Mouse (Mus musculus) yolk sac, embryonic 10.5 days (tissue): Measurements from ENCODE around the gene Nos1.

ENCODE experiments used
- DNase-seq: peaks from one replicate; pipeline ENCODE4 v3.0.0-alpha.2; 2017; ENCODE audit warnings: low spot score

The Nos1 gene

GRCm38 (mm10) chr5:117955675-117956420, 175.0 kb downstream of the Nos1 start:
- DNase-seq = no peak

GRCm38 (mm10) chr5:117964750-117965149, 183.9 kb downstream of the Nos1 start:
- DNase-seq = peak; percentile 53

DNA sequence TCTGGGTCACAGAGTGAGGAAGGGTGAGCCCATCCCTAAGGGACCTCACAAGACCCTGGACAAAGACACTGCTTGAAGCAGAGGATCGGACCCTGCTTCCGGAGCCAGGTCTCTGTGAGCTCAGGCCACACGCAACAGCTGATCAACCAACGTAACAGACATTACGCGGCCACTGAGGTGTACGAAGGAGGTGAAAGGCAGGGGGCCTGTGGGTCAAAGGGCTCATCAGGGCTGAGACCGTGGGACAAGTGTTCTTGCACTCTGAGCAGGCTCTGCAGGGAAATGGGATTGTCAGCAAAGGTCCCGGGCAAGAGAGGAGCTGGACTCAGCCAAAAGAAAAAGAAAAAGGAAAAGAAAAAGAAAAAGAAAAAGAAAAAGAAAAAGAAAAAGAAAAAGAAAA, 186.1 kb downstream of the Nos1 start:
- peak; percentile 43 for DNase-seq

- no peak for DNase-seq
Observed at GRCm38 (mm10) chr5:117967659-117968069, 186.8 kb downstream of the Nos1 start.

DNA sequence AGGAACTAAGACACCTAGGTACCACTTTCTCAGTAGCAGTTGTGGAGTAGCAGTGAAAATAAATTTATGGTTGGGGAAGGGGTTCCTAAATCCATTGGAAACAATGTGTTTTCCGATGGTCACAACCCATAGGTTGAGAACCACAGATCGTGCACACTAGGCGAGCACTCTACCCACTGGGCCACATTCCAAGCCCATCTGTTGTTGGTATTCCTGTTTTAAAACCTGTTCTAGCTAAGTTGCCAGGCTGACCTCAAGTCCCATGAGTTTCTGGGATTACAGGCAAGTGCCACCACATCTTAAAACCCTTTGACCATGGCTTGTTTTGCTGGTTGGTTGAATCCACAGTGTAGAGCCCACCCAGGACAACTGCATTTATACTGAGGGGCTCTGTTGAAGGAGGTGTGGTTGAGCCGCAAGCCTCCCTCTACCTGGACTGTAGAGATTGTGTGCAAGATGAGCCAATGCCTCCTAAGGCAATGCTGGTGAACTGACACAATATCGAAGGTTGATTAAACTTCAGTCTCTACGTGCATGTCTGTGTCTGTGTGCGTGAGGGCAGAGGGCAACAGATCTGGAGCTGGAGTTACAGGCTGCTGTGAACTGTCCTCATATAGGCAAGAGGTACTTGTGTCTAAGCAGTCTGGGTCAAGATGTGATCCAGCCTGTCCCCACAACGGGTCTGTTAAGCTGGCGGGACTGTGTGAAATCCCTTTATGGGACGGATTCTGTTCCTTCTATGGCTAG, 189.0 kb downstream of the Nos1 start:
- no peak for DNase-seq

- DNase-seq = no peak
Observed at GRCm38 (mm10) chr5:117976263-117976656, 195.4 kb downstream of the Nos1 start.

DNA sequence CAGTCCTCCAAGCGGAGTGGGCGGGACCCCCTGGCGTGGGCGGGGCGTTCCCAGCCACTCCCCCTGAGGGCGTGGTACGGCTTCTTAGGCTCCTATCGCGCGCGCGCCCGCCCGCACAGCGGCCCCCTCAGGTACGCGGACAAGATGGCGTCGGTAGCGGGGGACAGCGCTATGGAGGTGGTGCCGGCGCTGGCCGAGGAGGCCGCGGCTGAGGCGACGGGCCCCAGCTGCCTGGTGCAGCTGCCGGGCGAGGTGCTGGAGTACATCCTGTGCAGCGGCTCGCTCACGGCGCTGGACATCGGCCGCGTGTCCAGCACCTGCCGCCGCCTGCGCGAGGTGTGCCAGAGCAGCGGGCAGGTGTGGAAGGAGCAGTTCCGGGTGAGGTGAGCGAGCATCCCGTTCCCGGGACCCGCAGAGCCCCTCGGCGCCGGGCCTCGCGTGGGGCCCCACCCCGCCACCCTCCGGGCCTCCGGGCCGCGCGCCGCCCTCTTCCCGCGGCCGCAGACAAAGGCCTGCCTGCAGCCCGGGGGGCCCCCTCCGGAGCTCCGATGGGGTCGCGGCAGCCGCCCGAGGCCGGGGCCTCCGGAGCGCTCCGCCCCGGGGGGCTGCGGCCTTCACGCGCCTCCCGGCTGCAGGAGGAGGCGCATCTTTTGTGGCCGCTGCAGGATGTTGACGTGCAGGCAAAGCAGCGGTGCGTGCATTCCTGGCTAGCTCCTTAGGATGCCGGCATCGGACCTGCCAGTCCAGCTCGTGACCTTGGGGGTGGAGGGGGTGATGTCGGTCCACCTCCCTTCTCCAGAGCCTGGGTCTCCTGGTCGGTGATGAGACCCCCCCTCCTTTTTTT, 196.0 kb downstream of the Nos1 start, which contains the start of gene Fbxo21:
Fbxo21 (plus strand) TSS at position 74 of the 844 bp plus-strand sequence.
- peak; percentile 95 for DNase-seq

DNA sequence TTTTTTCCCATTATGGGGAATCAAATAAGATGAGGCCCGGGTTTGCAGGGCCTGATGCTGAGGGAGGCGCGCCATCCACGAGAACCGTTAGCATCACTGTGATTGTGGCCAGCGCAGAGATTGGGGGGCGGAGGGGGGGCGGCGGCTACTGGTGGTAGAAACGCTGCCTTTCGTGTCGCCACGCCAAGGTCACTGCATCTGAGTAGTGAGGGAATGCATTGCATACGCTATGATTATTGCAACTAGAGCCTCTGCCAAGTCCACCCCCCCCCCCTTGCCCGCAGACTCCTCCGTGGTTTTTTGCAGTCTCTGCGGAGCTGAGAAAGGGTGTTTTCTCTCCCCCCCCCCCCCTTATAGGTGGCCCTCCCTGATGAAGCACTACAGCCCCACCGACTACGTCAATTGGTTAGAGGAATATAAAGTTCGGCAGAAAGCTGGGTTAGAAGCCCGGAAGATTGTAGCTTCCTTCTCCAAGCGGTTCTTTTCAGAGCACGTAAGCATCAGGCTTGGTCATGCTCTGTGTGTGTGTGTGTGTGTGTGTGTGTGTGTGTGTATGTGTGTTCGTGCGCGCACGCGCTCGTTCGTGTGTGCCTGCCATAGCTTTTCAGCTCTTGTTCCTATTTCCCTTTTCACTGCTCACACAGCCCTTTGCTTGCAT, 196.8 kb downstream of the Nos1 start:
- no peak for DNase-seq

- DNase-seq = no peak
Observed at GRCm38 (mm10) chr5:117978159-117978697, 197.4 kb downstream of the Nos1 start.

DNA sequence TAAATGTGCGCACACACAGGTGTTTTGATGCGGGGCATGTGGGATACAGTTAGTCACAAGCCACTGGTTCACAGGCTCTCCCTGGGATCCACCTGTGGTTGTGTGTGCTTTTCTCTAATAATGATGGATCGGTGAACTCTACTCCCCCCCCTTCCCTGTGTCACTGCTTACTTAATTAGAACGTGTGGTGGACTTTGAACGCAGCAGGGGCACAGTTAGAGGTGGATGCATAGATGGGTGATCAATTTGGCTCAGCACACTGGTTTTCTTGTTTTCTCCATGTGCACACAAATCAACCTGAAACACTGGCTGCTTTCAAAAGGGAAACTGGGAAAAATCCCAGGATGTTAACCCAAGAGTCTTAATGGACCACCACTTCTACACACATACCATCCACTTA, 198.2 kb downstream of the Nos1 start:
- no peak for DNase-seq

DNA sequence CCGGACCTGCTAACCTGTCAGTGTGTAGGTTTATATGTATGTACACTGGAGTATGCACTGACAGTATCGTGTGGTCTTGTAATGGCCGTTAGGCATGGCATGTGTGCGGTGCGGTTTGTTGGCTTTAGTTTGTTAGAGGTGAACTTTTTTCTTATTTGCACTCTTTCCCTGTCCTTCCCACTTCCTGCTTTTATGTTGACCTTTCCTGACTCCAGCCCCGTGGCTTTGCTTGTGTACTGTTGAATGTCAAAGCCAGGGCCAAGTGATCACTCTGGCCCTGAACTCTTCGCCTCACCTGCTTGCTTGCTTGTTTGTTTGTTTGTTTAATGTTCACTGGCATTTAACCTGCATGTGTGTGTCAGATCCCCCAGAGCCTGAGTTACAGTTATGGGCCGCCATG, 200.1 kb downstream of the Nos1 start:
- DNase-seq = peak; percentile 54

DNA sequence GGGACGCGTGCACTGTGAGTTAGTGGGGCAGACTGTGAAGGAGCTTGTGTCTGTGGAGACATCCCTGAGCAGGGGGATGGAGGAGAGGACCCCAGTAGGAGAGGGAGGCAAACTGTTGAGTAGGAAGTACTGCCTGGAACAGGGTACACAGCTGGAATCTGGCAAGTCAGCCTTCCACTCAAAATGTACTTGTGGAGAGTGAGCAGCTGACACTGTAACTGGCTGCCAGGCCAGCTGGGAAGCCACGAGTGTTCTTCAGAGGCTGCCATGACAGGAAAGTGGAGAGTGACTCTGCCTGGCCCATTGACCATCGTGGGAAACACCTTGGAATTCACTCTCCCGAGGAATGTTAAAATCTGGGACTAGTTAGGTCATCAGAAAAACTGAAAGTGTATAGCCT, 201.1 kb downstream of the Nos1 start:
- no peak for DNase-seq

DNA sequence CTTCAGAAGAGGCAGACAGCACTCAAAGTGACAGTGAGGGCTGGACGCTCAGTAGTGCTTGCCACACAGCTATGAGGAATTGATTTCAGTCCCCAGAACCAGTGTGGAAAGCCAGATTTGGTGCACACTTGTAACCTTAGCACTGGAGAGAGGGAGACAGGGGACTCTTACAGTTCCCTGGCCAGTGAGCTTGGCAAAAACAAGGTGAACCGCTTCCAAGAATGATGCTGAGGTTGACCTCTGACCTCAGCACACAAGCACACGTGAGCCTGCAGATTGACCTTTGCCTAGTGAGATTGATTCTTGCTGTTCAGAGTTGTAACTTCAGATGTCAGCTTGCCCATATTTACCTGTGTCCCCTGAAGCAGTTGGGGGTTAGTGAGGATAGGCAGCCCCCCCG, 205.5 kb downstream of the Nos1 start:
- peak; percentile 79 for DNase-seq

DNA sequence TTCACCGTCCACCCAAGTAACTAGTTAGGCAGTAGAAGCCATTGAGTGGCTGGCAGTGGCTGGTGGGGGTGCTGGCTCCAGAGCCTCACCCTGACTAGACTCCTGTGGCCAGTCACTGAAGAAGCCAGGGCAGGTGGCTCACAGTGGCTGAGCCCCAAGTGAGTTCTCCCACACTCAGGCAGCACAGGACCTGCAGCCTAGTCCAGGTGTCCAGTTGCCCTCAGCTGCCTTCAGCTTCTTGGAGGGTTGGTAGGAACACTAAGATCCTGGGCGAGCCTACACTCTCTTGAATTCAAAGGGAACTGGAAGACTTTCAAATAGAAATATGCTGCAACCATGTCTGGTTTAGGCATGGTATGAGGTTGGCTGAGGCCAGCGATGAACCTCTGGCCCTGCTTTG, 207.1 kb downstream of the Nos1 start:
- DNase-seq = no peak

DNA sequence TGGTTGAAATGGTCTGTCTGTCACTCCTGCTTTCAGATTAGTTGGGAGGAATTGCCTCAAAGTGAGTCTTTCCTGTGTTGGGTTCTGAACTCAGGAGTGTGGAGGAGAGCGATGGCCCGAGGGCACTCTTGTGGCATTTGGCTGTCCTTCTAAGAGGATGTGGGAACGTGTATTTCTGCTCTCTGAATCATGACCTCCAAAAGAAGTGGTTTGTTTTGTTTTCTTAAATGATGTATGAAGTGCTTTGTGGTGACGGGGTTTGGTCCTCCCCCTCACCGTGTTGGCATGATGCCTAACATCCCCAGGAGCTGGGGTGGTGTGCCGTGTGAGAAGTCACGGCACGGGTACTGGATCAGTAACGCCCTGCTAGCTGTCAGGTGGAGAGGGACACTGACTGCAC, 207.5 kb downstream of the Nos1 start:
- DNase-seq = no peak

DNA sequence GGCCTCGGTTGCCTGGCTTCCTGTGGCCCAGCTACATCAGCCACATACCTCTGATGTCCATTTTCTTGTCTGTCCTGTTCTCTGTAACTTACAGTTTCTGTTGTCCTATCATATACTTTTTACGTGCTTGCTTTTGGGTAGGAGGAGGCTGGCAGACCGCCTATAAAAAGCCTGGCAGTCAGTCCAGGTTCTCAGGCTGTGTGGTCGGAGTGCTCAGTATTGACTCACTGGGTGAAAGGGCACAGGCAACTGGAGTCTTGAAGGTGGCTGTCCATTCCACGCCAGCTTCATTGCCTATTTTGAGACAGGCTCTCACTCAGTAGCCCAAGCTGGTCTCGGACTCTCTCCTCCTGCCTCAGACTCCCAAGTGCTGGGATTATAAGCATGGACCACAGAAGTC, 208.9 kb downstream of the Nos1 start:
- DNase-seq = no peak

DNA sequence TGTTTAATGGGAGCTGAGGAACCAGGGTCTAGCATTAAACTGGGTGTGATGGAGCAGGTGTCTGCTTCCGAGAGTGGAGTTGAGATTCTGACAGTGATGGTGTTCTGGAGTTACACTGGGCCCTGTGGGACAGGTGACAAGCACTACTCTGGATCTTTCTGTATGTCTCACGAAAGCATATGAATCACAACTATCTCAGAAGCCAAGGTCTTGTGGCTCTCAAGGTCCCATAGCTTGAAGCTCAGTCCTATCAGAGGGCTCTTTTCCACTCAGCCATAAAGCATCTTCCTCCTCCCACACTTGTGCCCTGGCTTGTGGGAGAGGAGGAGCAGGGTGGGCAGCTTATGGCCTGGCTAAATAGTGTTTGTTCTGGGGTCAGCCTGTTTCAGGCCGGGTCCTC, 210.1 kb downstream of the Nos1 start:
- no peak for DNase-seq

GRCm38 (mm10) chr5:117993550-117993949, 212.7 kb downstream of the Nos1 start:
- DNase-seq = no peak

DNA sequence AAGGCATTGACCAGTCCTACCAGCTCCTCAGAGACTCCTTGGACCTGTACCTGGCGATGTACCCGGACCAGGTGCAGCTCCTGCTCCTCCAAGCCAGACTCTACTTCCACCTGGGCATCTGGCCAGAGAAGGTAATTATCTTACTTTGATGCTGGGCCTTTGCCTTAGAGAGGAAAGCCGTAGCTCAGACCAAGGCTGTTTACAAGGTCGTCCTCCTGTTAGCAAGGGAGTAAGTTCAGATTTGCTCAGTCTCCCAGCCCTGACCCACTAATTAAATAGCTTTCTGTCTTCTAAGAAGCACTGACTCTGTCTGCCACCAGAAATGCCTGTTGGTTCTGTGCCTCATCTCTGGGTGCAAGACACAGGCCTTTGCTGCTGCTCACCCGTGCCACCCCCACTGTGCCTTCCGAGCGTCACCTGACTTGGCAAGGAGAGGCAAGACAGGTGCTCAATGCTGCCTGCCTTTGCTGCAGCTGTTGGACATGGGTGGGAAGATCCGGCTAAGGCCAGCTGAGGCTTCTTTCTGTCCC, 214.6 kb downstream of the Nos1 start:
- DNase-seq = no peak

DNA sequence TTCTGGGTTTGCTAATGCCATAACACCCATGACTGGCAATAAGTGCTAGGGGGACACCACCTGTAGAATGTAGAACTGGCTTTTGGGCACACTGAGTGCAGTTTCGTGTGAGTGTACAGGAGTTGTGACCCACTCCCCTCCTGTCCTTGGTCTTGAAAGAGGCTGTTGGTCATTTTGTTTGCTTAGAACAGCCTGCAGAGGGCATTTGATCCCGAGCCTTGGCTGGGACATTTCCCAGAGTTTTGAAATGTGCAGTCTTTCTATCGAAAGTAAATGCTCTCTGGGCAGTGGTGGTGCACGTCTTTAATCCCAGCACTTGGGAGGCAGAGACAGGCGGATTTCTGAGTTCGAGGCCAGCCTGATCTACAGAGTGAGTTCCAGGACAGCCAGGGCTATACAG, 215.1 kb downstream of the Nos1 start:
- DNase-seq = no peak

GRCm38 (mm10) chr5:117996581-117996980, 215.7 kb downstream of the Nos1 start:
- DNase-seq = peak; percentile 64
